ENCODE assay signal across 8 mouse cellular contexts in the genomic region with DNA sequence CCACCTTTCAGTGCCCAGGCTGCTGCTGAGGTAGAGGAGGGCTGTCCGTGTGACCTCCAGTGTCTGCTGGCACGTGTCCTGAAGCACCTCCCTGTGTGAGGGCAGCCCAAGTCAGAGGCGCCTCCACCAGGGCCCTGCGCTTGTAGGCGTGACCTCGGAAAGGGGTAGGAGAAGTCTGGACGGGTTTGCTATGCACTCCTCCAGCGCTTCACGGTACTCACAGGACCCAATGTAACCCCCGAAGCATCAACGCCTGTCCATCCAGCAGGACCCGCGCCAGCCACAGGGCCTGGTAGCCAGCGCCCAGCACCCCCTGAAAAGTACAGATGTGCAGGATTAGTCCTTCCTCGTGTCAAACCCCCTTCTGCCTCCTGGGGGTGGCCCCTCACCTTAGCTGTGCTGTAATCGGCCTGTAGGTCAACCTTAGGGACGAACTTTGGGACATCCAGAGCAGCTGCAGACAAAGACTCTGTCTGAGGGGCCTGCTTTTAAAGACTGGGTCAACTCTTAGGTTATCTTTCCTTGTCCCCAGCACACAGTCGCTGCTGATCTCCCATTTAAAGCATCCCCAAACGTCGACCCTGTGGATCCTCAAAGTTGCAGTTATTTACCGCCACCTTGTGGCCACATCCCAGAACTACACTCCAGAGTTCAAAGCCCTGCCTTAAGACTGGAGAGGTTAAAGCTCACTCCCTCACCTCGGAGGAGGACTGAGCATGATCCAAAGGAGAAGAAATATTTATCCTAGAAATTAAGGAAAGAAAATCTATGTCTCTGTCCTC. TPM values are rescaled to one million over a fixed set of nuclear protein-coding genes. Genes with fewer than 3 reads are reported as not detected.
DNase-seq lines count a peak whose midpoint lies in the region; ATAC-seq lines count a peak whose summit lies in the region.

No protein-coding gene starts in this region.

- DNase-seq in adrenal gland, adult 18-20 months (ENCODE audit: low spot score in 2 of 2), result peak; percentile 64 to 78
- no peak for DNase-seq in adrenal gland, adult 8-10 months
- peak; percentile 87 to 91 for DNase-seq in cerebellum, postnatal 10 days
- DNase-seq in frontal cortex, adult 2 months (ENCODE audit: extremely low spot score in 1 of 2, low spot score in 1 of 2), result peak; percentile 62 to 89
- DNase-seq in left cerebral cortex, adult 18-20 months (ENCODE audit: low spot score in 2 of 2), result peak; percentile 80 to 85
- peak; percentile 43 to 49 for DNase-seq in right cerebral cortex, postnatal 36 days (ENCODE audit: low spot score in 2 of 2)

- ATAC-seq in inflammation-experienced regulatory T-cells, adult 6 months, result peak; percentile 80
- ATAC-seq in megakaryocyte-erythroid progenitor cell, adult 5-6 weeks (replicated peaks; ENCODE audit: low FRiP score, low TSS enrichment, poor library complexity, severe bottlenecking), result peak; percentile 63; the same call in 1 of the 2 replicates

RNA-seq across cellular contexts. Expression of a gene that starts 9.4 kb away (rescaled TPM):
- 10 to 100 TPM; 11.9 to 16.1 TPM for total RNA-seq in adrenal gland, adult 18-20 months (2021)
- 10 to 100 TPM; 14.1 to 64.0 (median 26.2) TPM for total RNA-seq in adrenal gland, adult 8-10 months (2022)
- polyA plus RNA-seq in frontal cortex, adult 2 months (2012; rRNA removed), result 2.2 and 2.8 TPM in 2 replicates
- polyA plus RNA-seq in inflammation-experienced regulatory T-cells, adult 6 months (2017; shearing (Covaris generic)), result 100 to 1,000 TPM in 2 of 3 experiments, 10 to 100 TPM in 1; 58.5 to 121 (median 105) TPM
- total RNA-seq in left cerebral cortex, adult 18-20 months (2021), result 1 to 10 TPM; 1.5 to 1.8 TPM
- 11.1 and 11.2 TPM in 2 replicates for total RNA-seq in megakaryocyte-erythroid progenitor cell, adult 5-6 weeks (2014; fragmentation: Nextera tagmentation)
- 1.9 and 4.3 TPM in 2 replicates for total RNA-seq in megakaryocyte-erythroid progenitor cell, adult 5-6 weeks (2017)

RNA-seq across cellular contexts. Expression of a gene that starts 24.9 kb away (rescaled TPM):
- total RNA-seq in adrenal gland, adult 18-20 months (2021), result 10 to 100 TPM; 11.4 to 11.6 TPM
- 10 to 100 TPM; 13.1 to 23.8 (median 20.7) TPM for total RNA-seq in adrenal gland, adult 8-10 months (2022)
- polyA plus RNA-seq in frontal cortex, adult 2 months (2012; rRNA removed), result 10.3 and 11.9 TPM in 2 replicates
- polyA plus RNA-seq in inflammation-experienced regulatory T-cells, adult 6 months (2017; shearing (Covaris generic)), result 100 to 1,000 TPM; 267 to 383 (median 370) TPM
- total RNA-seq in left cerebral cortex, adult 18-20 months (2021), result 10 to 100 TPM; 27.7 to 28.1 TPM
- total RNA-seq in megakaryocyte-erythroid progenitor cell, adult 5-6 weeks (2014; fragmentation: Nextera tagmentation), result 19.8 and 20.0 TPM in 2 replicates
- total RNA-seq in megakaryocyte-erythroid progenitor cell, adult 5-6 weeks (2017), result 26.0 and 28.0 TPM in 2 replicates
